Mouse (Mus musculus): ENCODE measurements at regions not wholly inside any gene's neighbourhood (a gene's known extent, or its start where the extent isn't known, plus 50 kb on each side); places are given as distances from the start of the nearest gene placed in this dataset.
A peak's percentile ranks its signal among the peaks of the same experiment; 100 is the strongest.

DNA sequence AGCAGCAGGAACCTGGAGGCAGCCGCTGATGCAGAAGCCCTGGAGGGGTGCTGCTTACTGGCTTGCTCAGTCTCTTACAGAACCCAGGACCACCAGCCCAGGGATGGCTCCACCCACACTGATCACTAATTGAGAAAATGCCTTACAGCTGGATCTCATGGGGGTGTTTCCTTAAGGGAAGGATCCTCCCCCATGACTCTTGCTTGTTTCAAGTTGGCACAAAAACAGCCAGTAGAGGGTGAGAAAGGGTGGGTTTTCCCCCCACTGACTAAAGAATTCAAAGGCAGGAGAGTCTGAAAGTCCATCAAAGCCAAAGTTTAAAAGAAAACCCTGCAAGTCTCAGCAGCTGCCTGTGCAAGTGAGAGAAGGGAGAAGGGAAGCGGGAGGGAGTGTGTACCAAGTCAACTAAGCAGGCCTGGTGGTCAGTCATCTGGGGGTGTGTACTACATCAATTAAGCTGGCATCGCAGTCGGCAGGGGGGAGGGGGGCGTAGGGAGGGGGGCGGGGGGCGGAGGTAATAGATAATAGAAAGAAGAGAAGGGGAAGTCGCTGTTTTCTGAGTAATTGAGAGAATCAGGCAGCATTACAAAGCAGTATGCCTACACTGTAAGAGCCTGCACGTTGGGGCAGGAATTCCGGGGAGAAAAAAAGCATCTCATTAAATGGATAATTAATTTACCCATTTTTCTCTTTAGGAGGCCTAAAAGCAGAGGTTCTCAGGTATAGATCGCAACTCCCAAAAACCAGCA lies 62.0 kb upstream of the Zdhhc17 start:
- H3K27ac ChIP-seq, result no peak overlapping the region
- intact Hi-C loops (cut with DNase I), result no loop called here
- no peak for TF ChIP-seq CTCF (IDR thresholded peaks at IDR 0.05)
- H3K4me3 ChIP-seq, result no peak overlapping the region
- no peak for DNase-seq

DNA sequence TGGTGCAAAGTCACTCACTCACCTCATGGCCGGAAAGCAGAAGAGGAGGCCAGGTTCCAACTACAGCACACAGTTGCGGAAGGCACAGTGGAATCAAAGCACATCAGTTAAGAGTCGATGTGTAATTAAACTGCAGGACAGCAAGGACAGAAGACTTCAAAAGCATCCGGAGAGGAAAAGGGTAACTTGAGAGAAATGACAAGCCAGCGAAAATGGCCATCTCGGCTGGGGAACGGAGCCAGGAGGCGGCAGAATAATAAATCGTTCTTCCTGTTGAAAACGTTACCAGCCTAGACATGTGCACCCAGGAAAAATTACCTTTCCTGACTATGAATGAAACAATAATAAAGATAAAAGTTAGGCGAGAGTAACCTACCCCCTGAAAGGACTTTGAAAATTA lies 56.2 kb upstream of the Zdhhc17 start:
- Histone ChIP-seq H3K27ac (no peak overlapping the region), H3K4me3 (no peak overlapping the region)
- no peak for TF ChIP-seq CTCF (IDR thresholded peaks at IDR 0.05)
- DNase-seq, result no peak
- intact Hi-C loops (cut with DNase I), result no loop called here

DNA sequence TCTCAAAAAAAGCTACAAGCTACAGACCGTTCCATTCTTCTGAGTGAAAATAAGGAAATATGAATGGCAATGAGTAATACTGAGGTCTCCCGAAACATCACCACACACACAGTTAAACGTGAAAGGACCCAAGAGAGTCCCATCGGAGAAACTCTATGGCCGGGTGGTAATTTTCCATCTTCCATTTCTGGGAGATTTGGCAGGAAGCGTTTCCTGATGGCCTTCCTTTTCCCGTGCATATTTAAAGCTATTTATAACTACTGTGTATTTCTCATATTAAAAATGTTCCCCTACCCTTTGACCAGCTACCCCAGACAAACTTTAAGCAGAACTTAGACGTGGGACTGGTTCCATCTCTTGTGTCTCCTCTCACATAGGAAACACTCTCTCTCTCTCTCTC lies 50.7 kb upstream of the Zdhhc17 start:
- intact Hi-C loops (cut with DNase I), result no loop called here
- no peak for TF ChIP-seq CTCF (IDR thresholded peaks at IDR 0.05)
- DNase-seq, result no peak
- Histone ChIP-seq H3K4me3 (no peak overlapping the region), H3K27ac (peak overlapping the region; percentile 69)

Data from gastrocnemius, adult 2 months (tissue).